Mouse (Mus musculus) heart, postnatal 0 days (tissue): ENCODE data around the gene Hist1h2bm.
"Not testable (repeated sequence)": the region's sequence is repeated elsewhere in the genome, so short reads cannot be mapped to it uniquely, and the experiment has no call there.

ENCODE experiments used
- CTCF ChIP-seq: IDR thresholded peaks from 2 replicates; pipeline ENCODE4 v1.5.1; 2016; ENCODE audit warnings: antibody characterized with exemption, control low read depth, low read depth
- EP300 ChIP-seq: IDR thresholded peaks from 2 replicates; pipeline ENCODE4 v1.6.1; 2016; ENCODE audit warnings: antibody characterized with exemption, low read depth

DNA sequence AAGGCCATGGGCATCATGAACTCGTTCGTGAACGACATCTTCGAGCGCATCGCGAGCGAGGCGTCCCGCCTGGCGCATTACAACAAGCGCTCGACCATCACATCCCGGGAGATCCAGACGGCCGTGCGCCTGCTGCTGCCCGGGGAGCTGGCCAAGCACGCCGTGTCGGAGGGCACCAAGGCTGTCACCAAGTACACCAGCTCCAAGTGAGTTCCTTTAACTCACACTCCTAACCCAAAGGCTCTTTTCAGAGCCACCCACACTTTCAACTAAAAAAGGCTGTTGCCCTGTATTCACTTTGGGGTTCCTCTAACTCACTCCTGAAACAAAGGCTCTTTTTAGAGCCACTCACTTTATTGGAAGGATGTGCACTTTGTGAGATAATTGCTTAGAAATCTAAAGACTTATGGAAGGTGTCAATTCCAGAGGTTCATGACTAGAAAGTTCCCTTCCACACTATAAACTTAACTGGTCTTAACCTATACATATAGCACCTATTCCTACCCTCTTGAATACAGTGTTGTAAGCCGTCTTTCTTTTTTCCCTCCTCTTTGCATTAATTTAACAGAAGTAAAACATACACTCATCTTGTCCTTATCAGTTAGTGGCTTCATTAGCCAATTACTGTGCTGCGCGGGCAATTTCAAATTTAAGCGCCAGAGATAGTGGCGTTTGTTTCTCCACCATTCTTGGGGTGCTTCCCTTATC is 32.6 kb downstream of the Hist1h2bm start:
- TF ChIP-seq CTCF, EP300: not testable (repeated sequence)
